Mouse (Mus musculus) CH12.LX (cell line): Measurements from ENCODE around the gene Rarg. TPM values are rescaled to one million over a fixed set of nuclear protein-coding genes. Genes with fewer than 3 reads are reported as not detected.

Source experiments
- DNase-seq: peaks from one replicate; pipeline ENCODE4 v3.0.0-alpha.2; 2013; ENCODE audit errors: extremely low read depth
- H3K27ac ChIP-seq: 2 replicates; pipeline ENCODE4 v1.5.1; 2012; ENCODE audit warnings: low read depth, mild to moderate bottlenecking, control low read depth, moderate library complexity; ENCODE audit not compliant: insufficient read depth
- H3K27me3 ChIP-seq: replicated peaks from 2 replicates; pipeline ENCODE3; 2012; ENCODE audit warnings: inconsistent platforms
- H3K36me3 ChIP-seq, 2 experiments: replicated peaks in 1 of 2; 2 replicates each; pipeline versions ENCODE3 to v1.6.1; 2012; ENCODE audit warnings: inconsistent platforms in 1 of 2, low read length in 1 of 2, mild to moderate bottlenecking in 1 of 2, mixed read lengths in 1 of 2, moderate library complexity in 1 of 2; ENCODE audit not compliant: control insufficient read depth in 1 of 2, insufficient read depth in 1 of 2
- H3K4me1 ChIP-seq, 2 experiments: 2 replicates each; pipeline ENCODE4 v1.6.1; 2012; ENCODE audit warnings: inconsistent platforms in 1 of 2, moderate library complexity in 1 of 2; ENCODE audit not compliant: insufficient read depth in 2 of 2, control insufficient read depth in 1 of 2
- H3K4me2 ChIP-seq: 2 replicates; pipeline ENCODE4 v1.6.1; 2012; ENCODE audit warnings: low read depth, mild to moderate bottlenecking, control low read depth; ENCODE audit not compliant: poor library complexity, insufficient read depth, severe bottlenecking
- H3K4me3 ChIP-seq, 3 experiments: fragments of 150-350 bp in 1 of 3; sonication (generic) in 1 of 3; replicated peaks in 1 of 3; 2 replicates each; pipeline versions ENCODE3 to v1.5.1; 2011 to 2012; ENCODE audit warnings: low read depth in 2 of 3, low read length in 2 of 3, mild to moderate bottlenecking in 2 of 3, moderate library complexity in 2 of 3, control low read depth in 1 of 3, improper control_type of control experiment in 1 of 3, inconsistent platforms in 1 of 3, mixed read lengths in 1 of 3; ENCODE audit not compliant: poor library complexity in 1 of 3
- H3K79me2 ChIP-seq: replicated peaks from 2 replicates; pipeline ENCODE4 v1.6.1; 2012; ENCODE audit warnings: mild to moderate bottlenecking, moderate library complexity; ENCODE audit not compliant: control insufficient read depth, poor library complexity, insufficient read depth, severe bottlenecking; ENCODE audit errors: extremely low read depth
- H3K9ac ChIP-seq: 2 replicates; pipeline ENCODE4 v1.6.1; 2012; ENCODE audit warnings: low read depth, mild to moderate bottlenecking, control low read depth, moderate library complexity; ENCODE audit not compliant: insufficient read depth
- H3K9me3 ChIP-seq: replicated peaks from 2 replicates; pipeline ENCODE3; 2012; ENCODE audit warnings: low read length, inconsistent platforms, mixed read lengths
- BHLHE40 ChIP-seq: IDR thresholded peaks from 2 replicates; pipeline ENCODE4 v1.6.1; 2011; ENCODE audit warnings: mild to moderate bottlenecking, low read depth, low read length, improper control_type of control experiment
- CHD1 ChIP-seq: IDR thresholded peaks from 2 replicates; pipeline ENCODE4 v1.6.1; 2012; ENCODE audit warnings: low read depth, low read length, improper control_type of control experiment, inconsistent platforms
- CHD2 ChIP-seq: IDR thresholded peaks from 2 replicates; pipeline ENCODE4 v1.6.1; 2011; ENCODE audit warnings: low read length, improper control_type of control experiment
- CTCF ChIP-seq, 2 experiments: IDR thresholded peaks in 1 of 2; conservative IDR thresholded peaks in 1 of 2; 2 replicates each; pipeline ENCODE4 v1.5.1; 2011 to 2012; ENCODE audit warnings: low read depth in 2 of 2, low read length in 2 of 2, improper control_type of control experiment in 1 of 2, inconsistent platforms in 1 of 2, mild to moderate bottlenecking in 1 of 2, moderate library complexity in 1 of 2
- E2F4 ChIP-seq: IDR thresholded peaks from 2 replicates; pipeline ENCODE4 v1.6.1; 2011; ENCODE audit warnings: low read depth, low read length, improper control_type of control experiment; ENCODE audit not compliant: insufficient replicate concordance
- ELF1 ChIP-seq: IDR thresholded peaks from 2 replicates; pipeline ENCODE4 v1.6.1; 2014; ENCODE audit warnings: low read depth, mild to moderate bottlenecking, inconsistent platforms, low read length, improper control_type of control experiment
- EP300 ChIP-seq: IDR thresholded peaks from 2 replicates; pipeline ENCODE4 v1.6.1; 2011; ENCODE audit warnings: low read length, improper control_type of control experiment
- ETS1 ChIP-seq: conservative IDR thresholded peaks from 2 replicates; pipeline ENCODE4 v1.6.1; 2012; ENCODE audit warnings: low read depth, mild to moderate bottlenecking, inconsistent platforms, low read length, improper control_type of control experiment, moderate library complexity
- GABPA ChIP-seq: IDR thresholded peaks from 2 replicates; pipeline ENCODE4 v1.6.1; 2012; ENCODE audit warnings: low read depth, low read length, improper control_type of control experiment, inconsistent platforms; ENCODE audit not compliant: insufficient replicate concordance
- IRF4 ChIP-seq: IDR thresholded peaks from 2 replicates; pipeline ENCODE4 v1.6.1; 2014; ENCODE audit warnings: low read depth, mild to moderate bottlenecking, inconsistent platforms, low read length, improper control_type of control experiment
- JUN ChIP-seq: IDR thresholded peaks from 2 replicates; pipeline ENCODE4 v1.6.1; 2011; ENCODE audit warnings: low read depth, mild to moderate bottlenecking, low read length, improper control_type of control experiment, moderate library complexity; ENCODE audit not compliant: insufficient read depth
- KAT2A ChIP-seq: IDR thresholded peaks from 2 replicates; pipeline ENCODE4 v1.6.1; 2012; ENCODE audit warnings: low read length, improper control_type of control experiment, inconsistent platforms; ENCODE audit not compliant: insufficient replicate concordance
- MAFK ChIP-seq: IDR thresholded peaks from 2 replicates; pipeline ENCODE4 v1.6.1; 2011; ENCODE audit warnings: low read length, improper control_type of control experiment; ENCODE audit not compliant: insufficient replicate concordance
- MAX ChIP-seq: IDR thresholded peaks from 2 replicates; pipeline ENCODE4 v1.6.1; 2011; ENCODE audit warnings: low read length, improper control_type of control experiment
- MXI1 ChIP-seq: IDR thresholded peaks from 2 replicates; pipeline ENCODE4 v1.6.1; 2011; ENCODE audit warnings: mild to moderate bottlenecking, low read depth, low read length, improper control_type of control experiment
- MYC ChIP-seq: IDR thresholded peaks from 2 replicates; pipeline ENCODE4 v1.6.1; 2011; ENCODE audit warnings: low read depth, mild to moderate bottlenecking, improper control_type of control experiment, low read length
- NELFE ChIP-seq: IDR thresholded peaks from 2 replicates; pipeline ENCODE4 v1.6.1; 2011; ENCODE audit warnings: low read depth, low read length, improper control_type of control experiment
- POLR2A ChIP-seq: IDR thresholded peaks from 2 replicates; pipeline ENCODE4 v1.6.1; 2011; ENCODE audit warnings: low read depth, mild to moderate bottlenecking, improper control_type of control experiment, low read length
- RCOR1 ChIP-seq: conservative IDR thresholded peaks from 2 replicates; pipeline ENCODE4 v1.6.1; 2012; ENCODE audit warnings: low read depth, mild to moderate bottlenecking, inconsistent platforms, low read length, improper control_type of control experiment
- SIN3A ChIP-seq: IDR thresholded peaks from 2 replicates; pipeline ENCODE4 v1.6.1; 2012; ENCODE audit warnings: low read length, improper control_type of control experiment, inconsistent platforms
- SMC3 ChIP-seq: IDR thresholded peaks from 2 replicates; pipeline ENCODE4 v1.6.1; 2011; ENCODE audit warnings: low read depth, low read length, improper control_type of control experiment
- TBP ChIP-seq: conservative IDR thresholded peaks from 2 replicates; pipeline ENCODE4 v1.6.1; 2011; ENCODE audit warnings: low read depth, low read length, improper control_type of control experiment
- UBTF ChIP-seq: IDR thresholded peaks from 2 replicates; pipeline ENCODE4 v1.6.1; 2012; ENCODE audit warnings: low read depth, mild to moderate bottlenecking, inconsistent platforms, low read length, improper control_type of control experiment, moderate library complexity
- USF1 ChIP-seq: IDR thresholded peaks from 2 replicates; pipeline ENCODE4 v1.6.1; 2014; ENCODE audit warnings: low read depth, mild to moderate bottlenecking, inconsistent platforms, low read length, improper control_type of control experiment
- USF2 ChIP-seq: conservative IDR thresholded peaks from 2 replicates; pipeline ENCODE4 v1.6.1; 2011; ENCODE audit warnings: low read depth, low read length, improper control_type of control experiment
- ZC3H11A ChIP-seq: IDR thresholded peaks from 2 replicates; pipeline ENCODE4 v1.6.1; 2012; ENCODE audit warnings: low read depth, mild to moderate bottlenecking, inconsistent platforms, low read length, improper control_type of control experiment
- ZKSCAN1 ChIP-seq: IDR thresholded peaks from 2 replicates; pipeline ENCODE4 v1.6.1; 2012; ENCODE audit warnings: low read depth, inconsistent platforms, low read length, improper control_type of control experiment, borderline replicate concordance
- ZMIZ1 ChIP-seq: IDR thresholded peaks from 2 replicates; pipeline ENCODE4 v1.6.1; 2012; ENCODE audit warnings: low read depth, mild to moderate bottlenecking, inconsistent platforms, low read length, improper control_type of control experiment
- dilution Hi-C: fragments of 300-500 bp; cut with MboI; formaldehyde crosslinking; loops from 2 replicates; pipeline ENCODE4 v1.14.3; 2020; ENCODE audit warnings: low sequenced_read_pairs; ENCODE audit not compliant: extremely low pct_unique_long_range_greater_than_20kb, extremely low pct_ligation_motif_present
- in situ Hi-C: fragments of 300-500 bp; cut with MboI; formaldehyde crosslinking; loops from 3 replicates; pipeline ENCODE4 v1.14.3; 2019; ENCODE audit warnings: low sequenced_read_pairs, low pct_ligation_motif_present, low pct_unique_long_range_greater_than_20kb, mixed read lengths
- polyA plus RNA-seq: library from polyadenylated mRNA; unstranded; fragments of >175 nt; gene quantifications from 2 replicates; pipeline ENCODE4 v1.2.1, GENCODE M21; 2012; ENCODE audit warnings: low read depth; ENCODE audit not compliant: insufficient read length
- total RNA-seq, 2 experiments: library from RNA; depleted of rRNA; stranded (reverse); fragments of 300-350 nt in 1 of 2; fragments of >200 nt in 1 of 2; gene quantifications; 2 replicates each; pipeline ENCODE4 v1.2.3; 2012 to 2014

The Rarg gene
- total and polyA plus RNA-seq, 3 experiments = 0.17 to 0.76 (median 0.64) TPM

GRCm38 (mm10) chr15:102279783-102280520 lies 22.6 kb upstream of the Rarg start:
- peak overlapping the region; percentile 70 to 85 (median 74) for H3K4me3 ChIP-seq
- no peak for TF ChIP-seq UBTF
- no peak for TF ChIP-seq ELF1
- no peak for TF ChIP-seq TBP
- TF ChIP-seq MAFK = no peak
- TF ChIP-seq CHD1 = no peak; the same call in 1 of the 2 replicates
- no peak for TF ChIP-seq MYC
- no peak for TF ChIP-seq GABPA
- TF ChIP-seq MAX = no peak
- TF ChIP-seq SMC3 = no peak
- no peak for TF ChIP-seq CHD2
- no peak for TF ChIP-seq RCOR1
- no peak for TF ChIP-seq ZC3H11A
- H3K9ac ChIP-seq = peak overlapping the region; percentile 83
- no peaks in the 10 kb centered on the region for H3K9me3 ChIP-seq
- peak overlapping the region; percentile 63 for H3K27ac ChIP-seq
- peaks cover 13% of the 10 kb centered on the region; the same call in 1 of the 2 replicates for H3K79me2 ChIP-seq
- peak overlapping the region; percentile 67 for H3K4me2 ChIP-seq
- peaks cover 12 to 19% of the 10 kb centered on the region in 2 experiments for H3K4me1 ChIP-seq
- no peaks in the 10 kb centered on the region for H3K27me3 ChIP-seq
- no peak for DNase-seq
- dilution Hi-C loops = no loop called here
- H3K36me3 ChIP-seq = peaks cover 21 to 32% of the 10 kb centered on the region in 2 experiments
- in situ Hi-C loops = loop anchor here (5.0 kb wide), 1 partner anchor 37 kb away; no protein-coding TSS in a partner anchor

GRCm38 (mm10) chr15:102279092-102279782 lies 21.9 kb upstream of the Rarg start, which contains the start of gene Mfsd5:
Gene Mfsd5, plus strand, starts transcription at chr15:102279454.
- Histone ChIP-seq H3K36me3 (peaks cover 21 to 32% of the 10 kb centered on the region in 2 experiments), H3K27ac (peak within 1 kb of the TSS; percentile 63), H3K9me3 (no peaks in the 10 kb centered on the region), H3K4me2 (peak within 1 kb of the TSS; percentile 67), H3K9ac (peak within 1 kb of the TSS; percentile 83), H3K27me3 (no peaks in the 10 kb centered on the region), H3K4me3 (peak within 1 kb of the TSS; percentile 74 to 87 (median 85)), H3K79me2 (peaks cover 13% of the 10 kb centered on the region; the same call in 1 of the 2 replicates), H3K4me1 (peaks cover 12 to 19% of the 10 kb centered on the region in 2 experiments)
- dilution Hi-C loops = no loop called here
- in situ Hi-C loops = no loop called here
- peak; percentile 93 for DNase-seq
- TF ChIP-seq ZMIZ1 (peak; percentile 94), BHLHE40 (peak; percentile 96), GABPA (no peak), CTCF (conservative IDR thresholded peaks at IDR 0.05 in 1 of 2, IDR thresholded peaks at IDR 0.05 in 1 of 2; ENCODE audit: low read depth in 2 of 2, low read length in 2 of 2) (peak in 1 of 2 experiments; percentile 58; a peak in 2 of 4 replicates), USF1 (peak; percentile 99), SIN3A (peak; percentile 94), POLR2A (peak; percentile 97), MYC (no peak; the same call in none of the 2 replicates), RCOR1 (0 out of 2 replicates have a peak, but pooled peaks have one; percentile 68), CHD2 (no peak), ZKSCAN1 (no peak), ETS1 (no peak; the same call in none of the 2 replicates), UBTF (peak; percentile 98), ZC3H11A (no peak), CHD1 (no peak; the same call in 1 of the 2 replicates), JUN (no peak), MXI1 (peak; percentile 94), SMC3 (no peak), NELFE (peak; percentile 93), KAT2A (0 out of 2 replicates have a peak, but pooled peaks have one; percentile 64), ELF1 (peak; percentile 98), E2F4 (no peak), IRF4 (peak; percentile 59; the same call in 1 of the 2 replicates), EP300 (no peak), USF2 (peak; percentile 96)
